Mouse (Mus musculus): ENCODE data around the gene 2010111I01Rik. TPM values are rescaled to one million over a fixed set of nuclear protein-coding genes. Genes with fewer than 3 reads are reported as not detected.
"Not testable (repeated sequence)": the region's sequence is repeated elsewhere in the genome, so short reads cannot be mapped to it uniquely, and the experiment has no call there.

2010111I01Rik gene
- polyA plus RNA-seq, 1 experiment from 2014 or later: 197 TPM

- no peak for ATAC-seq (ENCODE audit: insufficient number of reproducible peaks, low FRiP score, low TSS enrichment, low read depth)
- Histone ChIP-seq H3K9me3 (replicated peaks) (no peaks in the 10 kb centered on the region), H3K4me2 (replicated peaks) (no peak overlapping the region), H3K36me3 (no peaks in the 10 kb centered on the region), H3K4me1 (peaks cover 41% of the 10 kb centered on the region), H3K9ac (no peak overlapping the region), H3K27ac (replicated peaks) (peak overlapping the region; percentile 53), H3K27me3 (no peaks in the 10 kb centered on the region), H3K4me3 (replicated peaks) (no peak overlapping the region)
- WGBS: 51% methylated on average over 4 of the region's 4 CpGs
Measured at GRCm38 (mm10) chr13:63335421-63336134, 370.9 kb downstream of the 2010111I01Rik start.

- WGBS: 58% methylated on average over 7 of the region's 7 CpGs
- H3K9ac ChIP-seq: no peak overlapping the region
- peak overlapping the region; percentile 53; the same call in 1 of the 2 replicates for H3K27ac ChIP-seq (replicated peaks)
- peaks cover 35% of the 10 kb centered on the region for H3K4me1 ChIP-seq
- no peak overlapping the region for H3K4me3 ChIP-seq (replicated peaks)
- H3K9me3 ChIP-seq (replicated peaks): no peaks in the 10 kb centered on the region
- no peak for ATAC-seq (ENCODE audit: insufficient number of reproducible peaks, low FRiP score, low TSS enrichment, low read depth)
- no peak overlapping the region for H3K4me2 ChIP-seq (replicated peaks)
- H3K36me3 ChIP-seq: no peaks in the 10 kb centered on the region
- no peaks in the 10 kb centered on the region for H3K27me3 ChIP-seq
Measured at GRCm38 (mm10) chr13:63336335-63336734, 371.6 kb downstream of the 2010111I01Rik start.

GRCm38 (mm10) chr13:63337239-63337960 is 372.7 kb downstream of the 2010111I01Rik start:
- Histone ChIP-seq H3K4me1 (peaks cover 31% of the 10 kb centered on the region), H3K36me3 (no peaks in the 10 kb centered on the region), H3K27me3 (no peaks in the 10 kb centered on the region), H3K9me3 (replicated peaks) (no peaks in the 10 kb centered on the region), H3K4me3 (replicated peaks) (no peak overlapping the region), H3K4me2 (replicated peaks) (no peak overlapping the region), H3K9ac (no peak overlapping the region), H3K27ac (replicated peaks) (peak overlapping the region; percentile 51; the same call in 1 of the 2 replicates)
- ATAC-seq (ENCODE audit: insufficient number of reproducible peaks, low FRiP score, low TSS enrichment, low read depth): peak; percentile 39
- whole genome bisulfite sequencing: 29% methylated on average over 8 of the region's 8 CpGs

GRCm38 (mm10) chr13:63339946-63340345 is 375.3 kb downstream of the 2010111I01Rik start:
- peaks cover 22% of the 10 kb centered on the region for H3K4me1 ChIP-seq
- no peaks in the 10 kb centered on the region for H3K36me3 ChIP-seq
- H3K9ac ChIP-seq: no peak overlapping the region
- H3K4me2 ChIP-seq (replicated peaks): no peak overlapping the region
- H3K27ac ChIP-seq (replicated peaks): no peak overlapping the region
- no peaks in the 10 kb centered on the region for H3K9me3 ChIP-seq (replicated peaks)
- no peak overlapping the region for H3K4me3 ChIP-seq (replicated peaks)
- H3K27me3 ChIP-seq: no peaks in the 10 kb centered on the region
- WGBS: 76% methylated on average over 4 of the region's 4 CpGs
- no peak for ATAC-seq (ENCODE audit: insufficient number of reproducible peaks, low FRiP score, low TSS enrichment, low read depth)

- WGBS: 85% methylated on average over 2 of the region's 2 CpGs
Measured at GRCm38 (mm10) chr13:63342781-63343180, 378.1 kb downstream of the 2010111I01Rik start.

GRCm38 (mm10) chr13:63344481-63344880 is 379.8 kb downstream of the 2010111I01Rik start:
- no peaks in the 10 kb centered on the region for H3K36me3 ChIP-seq
- H3K9me3 ChIP-seq (replicated peaks): no peaks in the 10 kb centered on the region
- 95% methylated on average over 3 of the region's 3 CpGs for WGBS
- no peaks in the 10 kb centered on the region for H3K27me3 ChIP-seq
- H3K9ac ChIP-seq: no peak overlapping the region
- ATAC-seq (ENCODE audit: insufficient number of reproducible peaks, low FRiP score, low TSS enrichment, low read depth): no peak
- H3K4me2 ChIP-seq (replicated peaks): no peak overlapping the region
- no peaks in the 10 kb centered on the region for H3K4me1 ChIP-seq
- no peak overlapping the region for H3K4me3 ChIP-seq (replicated peaks)
- H3K27ac ChIP-seq (replicated peaks): no peak overlapping the region

More at GRCm38 (mm10) chr13:63342781-63343180, 378.1 kb downstream of the 2010111I01Rik start:
- Histone ChIP-seq H3K27ac (replicated peaks) (no peak overlapping the region), H3K36me3 (no peaks in the 10 kb centered on the region), H3K9ac (no peak overlapping the region), H3K9me3 (replicated peaks) (no peaks in the 10 kb centered on the region), H3K27me3 (no peaks in the 10 kb centered on the region), H3K4me1 (peaks cover under 1% of the 10 kb centered on the region; the same call in 1 of the 2 replicates), H3K4me3 (replicated peaks) (no peak overlapping the region), H3K4me2 (replicated peaks) (no peak overlapping the region)
- peak; percentile 83; the same call in 1 of the 2 replicates for ATAC-seq (ENCODE audit: insufficient number of reproducible peaks, low FRiP score, low TSS enrichment, low read depth)

- Histone ChIP-seq H3K27ac (replicated peaks) (no peak overlapping the region), H3K4me1 (no peaks in the 10 kb centered on the region), H3K27me3 (no peaks in the 10 kb centered on the region), H3K4me2 (replicated peaks) (no peak overlapping the region), H3K36me3 (no peaks in the 10 kb centered on the region), H3K4me3 (replicated peaks) (no peak overlapping the region), H3K9me3 (replicated peaks) (no peaks in the 10 kb centered on the region), H3K9ac (no peak overlapping the region)
- ATAC-seq (ENCODE audit: insufficient number of reproducible peaks, low FRiP score, low TSS enrichment, low read depth): no peak
- WGBS: 82% methylated on average over 5 of the region's 5 CpGs
Measured at GRCm38 (mm10) chr13:63345476-63346225, 381.0 kb downstream of the 2010111I01Rik start.

- Histone ChIP-seq H3K4me1 (no peaks in the 10 kb centered on the region), H3K4me3 (replicated peaks) (no peak overlapping the region), H3K27me3 (no peaks in the 10 kb centered on the region), H3K9ac (no peak overlapping the region), H3K36me3 (no peaks in the 10 kb centered on the region), H3K9me3 (replicated peaks) (no peaks in the 10 kb centered on the region), H3K4me2 (replicated peaks) (no peak overlapping the region), H3K27ac (replicated peaks) (no peak overlapping the region)
- 78% methylated on average over 2 of the region's 2 CpGs for WGBS
- ATAC-seq (ENCODE audit: insufficient number of reproducible peaks, low FRiP score, low TSS enrichment, low read depth): no peak
Measured at GRCm38 (mm10) chr13:63347639-63348038, 382.9 kb downstream of the 2010111I01Rik start.

- no peak for ATAC-seq (ENCODE audit: insufficient number of reproducible peaks, low FRiP score, low TSS enrichment, low read depth)
- Histone ChIP-seq H3K27me3 (no peaks in the 10 kb centered on the region), H3K27ac (replicated peaks) (no peak overlapping the region), H3K9ac (no peak overlapping the region), H3K4me3 (replicated peaks) (no peak overlapping the region), H3K9me3 (replicated peaks) (no peaks in the 10 kb centered on the region), H3K36me3 (no peaks in the 10 kb centered on the region), H3K4me2 (replicated peaks) (no peak overlapping the region), H3K4me1 (no peaks in the 10 kb centered on the region)
- 72% methylated on average over 4 of the region's 4 CpGs for WGBS
Measured at GRCm38 (mm10) chr13:63350076-63350475, 385.4 kb downstream of the 2010111I01Rik start.

- not testable (repeated sequence) for H3K27ac ChIP-seq (replicated peaks)
- WGBS: 81% methylated on average over 4 of the region's 4 CpGs
Measured at GRCm38 (mm10) chr13:63353312-63353711, 388.6 kb downstream of the 2010111I01Rik start.

GRCm38 (mm10) chr13:63356101-63356500 is 391.4 kb downstream of the 2010111I01Rik start:
- H3K4me3 ChIP-seq (replicated peaks): no peak overlapping the region
- no peak overlapping the region for H3K27ac ChIP-seq (replicated peaks)
- WGBS: 95% methylated on average over 4 of the region's 4 CpGs
- H3K27me3 ChIP-seq: no peaks in the 10 kb centered on the region
- no peaks in the 10 kb centered on the region for H3K4me1 ChIP-seq
- no peaks in the 10 kb centered on the region for H3K36me3 ChIP-seq
- no peak overlapping the region for H3K9ac ChIP-seq
- ATAC-seq (ENCODE audit: insufficient number of reproducible peaks, low FRiP score, low TSS enrichment, low read depth): no peak
- no peaks in the 10 kb centered on the region for H3K9me3 ChIP-seq (replicated peaks)
- H3K4me2 ChIP-seq (replicated peaks): no peak overlapping the region

More at GRCm38 (mm10) chr13:63353312-63353711, 388.6 kb downstream of the 2010111I01Rik start:
- not testable (repeated sequence) for H3K4me1 ChIP-seq; H3K9ac ChIP-seq; H3K4me2 ChIP-seq (replicated peaks); H3K27me3 ChIP-seq; H3K36me3 ChIP-seq; ATAC-seq (ENCODE audit: insufficient number of reproducible peaks, low FRiP score, low TSS enrichment, low read depth); H3K4me3 ChIP-seq (replicated peaks); H3K9me3 ChIP-seq (replicated peaks)
